Mouse (Mus musculus): ENCODE data around the gene Trabd.

DNA sequence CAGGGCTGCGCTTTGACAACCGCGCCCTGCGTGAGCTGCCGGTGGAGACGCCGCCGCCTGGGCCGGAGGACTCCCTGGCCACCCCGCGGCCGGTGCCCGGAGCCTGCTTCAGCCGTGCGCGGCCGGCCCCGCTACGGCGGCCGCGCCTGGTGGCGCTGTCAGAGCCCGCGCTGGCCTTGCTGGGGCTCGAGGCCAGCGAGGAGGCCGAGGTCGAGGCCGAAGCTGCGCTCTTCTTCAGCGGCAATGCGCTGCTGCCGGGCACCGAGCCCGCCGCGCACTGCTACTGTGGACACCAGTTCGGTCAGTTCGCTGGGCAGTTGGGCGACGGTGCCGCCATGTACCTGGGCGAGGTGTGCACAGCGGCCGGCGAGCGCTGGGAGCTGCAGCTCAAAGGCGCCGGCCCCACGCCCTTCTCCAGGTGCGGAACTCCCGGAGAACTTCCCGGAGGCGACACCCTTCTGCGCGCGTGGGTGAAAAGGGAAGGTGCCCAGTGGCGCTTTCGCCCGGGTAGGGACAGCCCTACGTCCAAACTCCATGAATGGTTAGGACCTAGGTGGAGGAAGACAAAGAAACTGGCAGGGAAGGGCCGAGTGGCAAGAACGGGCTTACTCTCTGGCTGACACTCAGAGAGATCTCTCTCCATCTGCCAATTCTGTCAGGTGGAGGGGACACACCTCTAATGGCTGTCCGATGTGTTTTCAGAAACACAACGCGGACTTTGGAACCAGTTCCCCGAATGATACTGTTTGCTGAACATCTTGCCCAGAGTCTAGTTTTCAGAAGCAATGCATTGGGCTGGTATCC, 14.5 kb downstream of the Trabd start:
- no peak for TF ChIP-seq EP300 (optimal IDR thresholded peaks at IDR 0.05)
- no peak; the same call in 1 of the 2 replicates for TF ChIP-seq CTCF (IDR thresholded peaks at IDR 0.05; ENCODE audit: low read depth)
